Mouse (Mus musculus): ENCODE measurements around the gene Kazn. TPM values are rescaled to one million over a fixed set of nuclear protein-coding genes. Genes with fewer than 3 reads are reported as not detected.

Gene Kazn
- total and polyA plus RNA-seq, 3 experiments = 1.3 to 9.7 (median 4.2) TPM

DNA sequence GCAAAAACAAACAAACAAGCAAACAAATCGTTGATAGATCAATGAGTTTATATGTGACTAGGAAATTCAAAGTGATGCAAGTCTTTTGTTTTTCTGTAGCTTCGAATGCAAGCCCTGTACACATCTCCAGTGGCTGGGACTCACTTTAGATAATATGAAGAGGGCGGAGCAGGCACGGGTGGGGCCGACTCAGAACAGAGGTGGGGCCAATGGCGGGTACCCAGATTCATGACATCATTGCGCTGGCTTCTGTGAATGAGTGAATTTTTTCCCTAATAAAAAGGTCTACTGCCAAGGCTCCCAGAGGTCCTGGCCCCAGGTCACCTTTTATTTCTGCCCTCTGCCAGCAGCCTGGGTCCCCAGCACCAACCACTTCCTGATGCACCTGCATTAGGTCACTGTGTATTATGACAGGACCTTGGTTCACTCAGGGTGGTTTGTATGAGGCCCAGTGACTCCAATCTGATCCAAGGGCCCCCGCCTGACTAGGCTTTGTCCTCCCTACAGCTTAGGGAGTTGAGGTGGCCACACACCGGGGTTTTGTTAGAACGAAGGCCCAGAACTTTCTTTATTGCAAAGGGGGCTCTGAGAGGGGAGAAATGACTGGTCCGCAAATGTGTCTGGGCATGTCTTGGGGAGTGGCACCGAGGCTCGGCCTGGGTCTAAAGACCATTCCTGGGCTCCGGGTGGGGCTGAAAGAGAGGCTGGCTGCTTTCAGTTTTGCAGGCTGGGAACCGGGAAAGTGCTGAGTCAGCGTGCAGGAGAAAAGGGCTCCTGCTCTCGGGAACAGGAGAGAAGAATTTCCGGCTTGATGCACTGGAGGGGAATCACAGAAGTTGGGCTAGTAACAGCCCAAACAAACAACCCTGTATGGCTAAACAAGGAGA is 68.1 kb downstream of the Kazn start (continued):
- TF ChIP-seq CHD1 (IDR thresholded peaks at IDR 0.05; ENCODE audit: low read depth, low read length) = peak; percentile 94

GRCm38 (mm10) chr4:142169636-142170035 is 69.6 kb downstream of the Kazn start:
- H3K9me3 ChIP-seq (replicated peaks; ENCODE audit: low read length) = no peaks in the 10 kb centered on the region
- peaks cover 28 to 72% of the 10 kb centered on the region in 2 experiments for H3K4me1 ChIP-seq (ENCODE audit: control insufficient read depth in 1 of 2, insufficient read depth in 2 of 2)
- dilution Hi-C loops (cut with MboI; ENCODE audit: extremely low pct_ligation_motif_present, extremely low pct_unique_long_range_greater_than_20kb, low sequenced_read_pairs) = no loop called here
- H3K36me3 ChIP-seq (replicated peaks in 1 of 2; ENCODE audit: control insufficient read depth in 1 of 2, insufficient read depth in 1 of 2, low read length in 1 of 2) = peaks cover 0 to 5% of the 10 kb centered on the region in 2 experiments
- H3K9ac ChIP-seq (ENCODE audit: insufficient read depth, low read depth) = no peak overlapping the region
- H3K27me3 ChIP-seq (replicated peaks) = no peaks in the 10 kb centered on the region
- no peak overlapping the region for H3K4me2 ChIP-seq (ENCODE audit: insufficient read depth, low read depth, poor library complexity, severe bottlenecking)
- TF ChIP-seq E2F4 (IDR thresholded peaks at IDR 0.05; ENCODE audit: insufficient replicate concordance, low read depth, low read length) = no peak
- TF ChIP-seq GABPA (IDR thresholded peaks at IDR 0.05; ENCODE audit: insufficient replicate concordance, low read depth, low read length) = no peak
- no peak for TF ChIP-seq CTCF (conservative IDR thresholded peaks at IDR 0.05 in 1 of 2, IDR thresholded peaks at IDR 0.05 in 1 of 2; ENCODE audit: low read depth in 2 of 2, low read length in 2 of 2)
- TF ChIP-seq HCFC1 (IDR thresholded peaks at IDR 0.05; ENCODE audit: low read depth, low read length) = no peak
- TF ChIP-seq NELFE (IDR thresholded peaks at IDR 0.05; ENCODE audit: low read depth, low read length) = no peak
- no peak for TF ChIP-seq TCF12 (IDR thresholded peaks at IDR 0.05; ENCODE audit: low read depth, low read length)
- no peak for TF ChIP-seq SMC3 (IDR thresholded peaks at IDR 0.05; ENCODE audit: low read depth, low read length)
- TF ChIP-seq TBP (conservative IDR thresholded peaks at IDR 0.05; ENCODE audit: low read depth, low read length) = no peak
- TF ChIP-seq USF2 (conservative IDR thresholded peaks at IDR 0.05; ENCODE audit: low read depth, low read length) = no peak
- no peak for TF ChIP-seq ETS1 (conservative IDR thresholded peaks at IDR 0.05; ENCODE audit: low read depth, low read length)
- TF ChIP-seq RCOR1 (conservative IDR thresholded peaks at IDR 0.05; ENCODE audit: low read depth, low read length) = no peak
- TF ChIP-seq MXI1 (IDR thresholded peaks at IDR 0.05; ENCODE audit: low read depth, low read length) = no peak
- no peak for TF ChIP-seq ELF1 (IDR thresholded peaks at IDR 0.05; ENCODE audit: low read depth, low read length)
- no peak for DNase-seq (ENCODE audit: extremely low read depth)
- H3K79me2 ChIP-seq (replicated peaks; ENCODE audit: control insufficient read depth, extremely low read depth, insufficient read depth, poor library complexity, severe bottlenecking) = no peaks in the 10 kb centered on the region
- in situ Hi-C loops (cut with MboI; ENCODE audit: low pct_ligation_motif_present, low pct_unique_long_range_greater_than_20kb, low sequenced_read_pairs) = loop anchor here (25.0 kb wide), 2 partner anchors 243 to 1068 kb away; no protein-coding TSS in a partner anchor
- H3K4me3 ChIP-seq (replicated peaks in 1 of 3; ENCODE audit: low read depth in 2 of 3, low read length in 2 of 3, poor library complexity in 1 of 3) = no peak overlapping the region
- H3K27ac ChIP-seq (ENCODE audit: insufficient read depth, low read depth) = peak overlapping the region; percentile 70; the same call in 1 of the 2 replicates

DNA sequence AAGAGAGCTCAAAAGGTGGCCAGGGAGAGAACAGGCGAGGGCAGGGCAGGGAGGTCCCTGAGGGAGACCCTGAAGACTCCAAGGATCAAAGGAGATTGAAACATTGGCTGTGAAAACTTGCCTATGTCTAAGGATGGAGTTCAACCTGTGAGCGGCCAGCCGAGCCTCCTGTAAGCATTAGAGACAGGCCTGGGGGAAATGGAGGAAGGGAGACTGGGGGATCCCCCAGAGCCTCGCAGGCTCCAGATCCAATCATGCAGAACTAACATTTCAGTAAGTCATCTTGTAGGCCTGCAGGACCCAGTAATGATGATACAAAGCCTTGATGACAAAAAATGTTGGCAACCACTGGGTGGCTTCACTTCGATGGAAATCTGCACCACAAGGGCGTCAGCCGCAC is 70.8 kb downstream of the Kazn start:
- Histone ChIP-seq H3K4me1 (ENCODE audit: control insufficient read depth in 1 of 2, insufficient read depth in 2 of 2) (peaks cover 37 to 85% of the 10 kb centered on the region in 2 experiments), H3K79me2 (replicated peaks; ENCODE audit: control insufficient read depth, extremely low read depth, insufficient read depth, poor library complexity, severe bottlenecking) (no peaks in the 10 kb centered on the region)
- TF ChIP-seq MAX (IDR thresholded peaks at IDR 0.05; ENCODE audit: low read length) = peak; percentile 43; the same call in 1 of the 2 replicates
- no peak for TF ChIP-seq USF2 (conservative IDR thresholded peaks at IDR 0.05; ENCODE audit: low read depth, low read length)
- TF ChIP-seq HCFC1 (IDR thresholded peaks at IDR 0.05; ENCODE audit: low read depth, low read length) = 0 out of 2 replicates have a peak, but pooled peaks have one; percentile 8
- TF ChIP-seq ZKSCAN1 (IDR thresholded peaks at IDR 0.05; ENCODE audit: borderline replicate concordance, low read depth, low read length) = no peak
- no peak for TF ChIP-seq ELF1 (IDR thresholded peaks at IDR 0.05; ENCODE audit: low read depth, low read length)
- TF ChIP-seq JUND (conservative IDR thresholded peaks at IDR 0.05; ENCODE audit: low read depth, low read length) = no peak
- no peak; the same call in 1 of the 2 replicates for TF ChIP-seq ZNF384 (IDR thresholded peaks at IDR 0.05; ENCODE audit: low read depth, low read length)
- no peak for TF ChIP-seq POLR2AphosphoS2 (IDR thresholded peaks at IDR 0.05; ENCODE audit: low read depth, low read length)
- TF ChIP-seq CHD1 (IDR thresholded peaks at IDR 0.05; ENCODE audit: low read depth, low read length) = no peak
- no peak for TF ChIP-seq UBTF (IDR thresholded peaks at IDR 0.05; ENCODE audit: low read depth, low read length)
- TF ChIP-seq ZC3H11A (IDR thresholded peaks at IDR 0.05; ENCODE audit: low read depth, low read length) = no peak
- TF ChIP-seq MYC (IDR thresholded peaks at IDR 0.05; ENCODE audit: low read depth, low read length) = no peak
- TF ChIP-seq USF1 (IDR thresholded peaks at IDR 0.05; ENCODE audit: low read depth, low read length) = no peak
- no peak for TF ChIP-seq POLR2A (IDR thresholded peaks at IDR 0.05; ENCODE audit: low read depth, low read length)
- TF ChIP-seq MAZ (IDR thresholded peaks at IDR 0.05; ENCODE audit: low read depth, low read length) = 0 out of 2 replicates have a peak, but pooled peaks have one; percentile 46
- TF ChIP-seq MXI1 (IDR thresholded peaks at IDR 0.05; ENCODE audit: low read depth, low read length) = no peak
- TF ChIP-seq CHD2 (IDR thresholded peaks at IDR 0.05; ENCODE audit: low read length) = peak; percentile 54; the same call in 1 of the 2 replicates
- TF ChIP-seq ZMIZ1 (IDR thresholded peaks at IDR 0.05; ENCODE audit: low read depth, low read length) = 0 out of 2 replicates have a peak, but pooled peaks have one; percentile 33
- TF ChIP-seq NRF1 (IDR thresholded peaks at IDR 0.05; ENCODE audit: low read depth, low read length) = no peak; the same call in 1 of the 2 replicates

More for the DNA sequence above, 70.8 kb downstream of the Kazn start:
- Histone ChIP-seq H3K27me3 (replicated peaks) (no peaks in the 10 kb centered on the region), H3K36me3 (replicated peaks in 1 of 2; ENCODE audit: control insufficient read depth in 1 of 2, insufficient read depth in 1 of 2, low read length in 1 of 2) (peaks cover 0 to 2% of the 10 kb centered on the region in 2 experiments), H3K9ac (ENCODE audit: insufficient read depth, low read depth) (no peak overlapping the region; the same call in 1 of the 2 replicates), H3K4me2 (ENCODE audit: insufficient read depth, low read depth, poor library complexity, severe bottlenecking) (peak overlapping the region; percentile 88), H3K4me3 (replicated peaks in 1 of 3; ENCODE audit: low read depth in 2 of 3, low read length in 2 of 3, poor library complexity in 1 of 3) (peak overlapping the region in 2 of 3 experiments; percentile 17 to 43), H3K9me3 (replicated peaks; ENCODE audit: low read length) (no peaks in the 10 kb centered on the region), H3K27ac (ENCODE audit: insufficient read depth, low read depth) (peak overlapping the region; percentile 81)
- in situ Hi-C loops (cut with MboI; ENCODE audit: low pct_ligation_motif_present, low pct_unique_long_range_greater_than_20kb, low sequenced_read_pairs) = loop anchor here (25.0 kb wide), 2 partner anchors 244 to 1069 kb away; no protein-coding TSS in a partner anchor
- dilution Hi-C loops (cut with MboI; ENCODE audit: extremely low pct_ligation_motif_present, extremely low pct_unique_long_range_greater_than_20kb, low sequenced_read_pairs) = no loop called here
- DNase-seq (ENCODE audit: extremely low read depth) = peak; percentile 86

Measured in CH12.LX (cell line).